Mouse (Mus musculus) midbrain, embryonic 15.5 days (tissue): ENCODE measurements around the gene Frmd4a. TPM values are rescaled to one million over a fixed set of nuclear protein-coding genes. Genes with fewer than 3 reads are reported as not detected.

Experiments
- ATAC-seq: fragments of 200-750 bp; cut with Nextera tagmentation; replicated peaks from 2 replicates; pipeline ENCODE4 v1.8.0; 2017; ENCODE audit warnings: moderate TSS enrichment
- H3K27ac ChIP-seq: fragments of 300-500 bp; sonication (generic); 2 replicates; pipeline ENCODE4 v1.5.1; 2015; ENCODE audit warnings: mild to moderate bottlenecking, inconsistent platforms
- H3K27me3 ChIP-seq: fragments of 300-500 bp; sonication (generic); replicated peaks from 2 replicates; pipeline ENCODE4 v1.6.1; 2015; ENCODE audit warnings: inconsistent platforms
- H3K36me3 ChIP-seq: fragments of 300-500 bp; sonication (generic); replicated peaks from 2 replicates; pipeline ENCODE4 v1.6.1; 2015; ENCODE audit warnings: inconsistent platforms
- H3K4me1 ChIP-seq: fragments of 300-500 bp; sonication (generic); 2 replicates; pipeline ENCODE4 v1.6.1; 2015; ENCODE audit warnings: inconsistent platforms
- H3K4me2 ChIP-seq: fragments of 300-500 bp; sonication (generic); 2 replicates; pipeline ENCODE4 v1.6.1; 2015; ENCODE audit warnings: inconsistent platforms, mild to moderate bottlenecking, moderate library complexity
- H3K4me3 ChIP-seq: fragments of 300-500 bp; sonication (generic); 2 replicates; pipeline ENCODE4 v1.5.1; 2015; ENCODE audit warnings: mild to moderate bottlenecking, inconsistent platforms
- H3K9ac ChIP-seq: fragments of 300-500 bp; sonication (generic); 2 replicates; pipeline ENCODE4 v1.6.1; 2015; ENCODE audit warnings: mild to moderate bottlenecking, inconsistent platforms
- H3K9me3 ChIP-seq: fragments of 300-500 bp; sonication (generic); 2 replicates; pipeline ENCODE4 v1.6.1; 2016; ENCODE audit warnings: inconsistent platforms
- WGBS: fragments of 180-500 bp; shearing (Covaris S2); methylation state at CpG from one replicate; pipeline ENCODE4 v1.1.7; 2015; ENCODE audit warnings: mixed read lengths; 5-methylcytosine and 5-hydroxymethylcytosine counted together
- polyA plus RNA-seq: library from polyadenylated mRNA; unstranded; fragments of >200 nt; fragmentation: Nextera tagmentation; extraction: Ambion mirVana; gene quantifications from 2 replicates; pipeline ENCODE4 v1.2.1, GENCODE M21; 2015

The Frmd4a gene
- polyA plus RNA-seq, 1 experiment from 2014 or later, result 62.7 TPM

DNA sequence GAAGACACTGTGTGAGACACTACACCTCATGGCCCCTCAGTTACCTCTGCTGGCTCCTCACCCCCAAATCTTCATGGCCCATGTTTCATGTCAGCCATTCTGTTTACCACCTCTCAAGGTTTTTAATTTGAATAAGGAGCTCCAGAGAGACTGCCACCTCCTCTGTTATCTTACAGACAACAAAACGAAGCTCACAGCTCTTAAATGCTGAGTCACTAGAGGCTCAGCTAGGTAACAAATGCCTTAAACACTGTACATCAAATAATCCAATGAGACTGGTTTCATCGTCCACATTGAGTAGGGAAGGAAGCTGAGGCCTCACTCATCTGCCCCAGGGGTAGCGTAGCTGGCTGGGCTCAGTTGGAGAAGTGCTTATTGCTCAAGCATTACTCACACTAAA, 245.2 kb downstream of the Frmd4a start:
- Histone ChIP-seq H3K27me3 (no peaks in the 10 kb centered on the region), H3K36me3 (no peaks in the 10 kb centered on the region), H3K9me3 (no peaks in the 10 kb centered on the region), H3K4me2 (no peak overlapping the region), H3K4me3 (no peak overlapping the region), H3K27ac (no peak overlapping the region), H3K9ac (no peak overlapping the region), H3K4me1 (peaks cover 9% of the 10 kb centered on the region)
- ATAC-seq, result no peak
- WGBS, result 76% methylated on average over 3 of the region's 3 CpGs

DNA sequence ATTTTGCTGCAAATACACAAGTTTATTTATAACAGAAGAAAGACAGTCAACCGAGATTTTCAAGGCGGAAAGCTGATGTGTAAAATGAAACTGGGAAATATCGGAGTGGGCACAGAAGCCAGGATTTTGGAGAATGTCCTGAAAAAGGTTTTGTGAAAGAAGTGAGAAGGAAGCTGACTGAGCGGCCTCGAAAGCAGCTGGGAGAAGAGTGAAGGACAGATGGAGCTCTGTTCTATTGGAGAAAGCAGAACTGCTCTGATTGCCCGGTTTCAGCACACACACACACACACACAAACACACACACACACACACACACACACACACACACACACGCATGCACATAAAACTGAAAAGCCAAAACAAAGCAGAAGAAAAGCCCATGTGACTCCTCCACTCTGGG, 249.9 kb downstream of the Frmd4a start:
- Histone ChIP-seq H3K9me3 (no peaks in the 10 kb centered on the region), H3K27me3 (no peaks in the 10 kb centered on the region), H3K9ac (no peak overlapping the region), H3K4me1 (no peaks in the 10 kb centered on the region), H3K36me3 (no peaks in the 10 kb centered on the region), H3K4me2 (no peak overlapping the region), H3K27ac (no peak overlapping the region), H3K4me3 (no peak overlapping the region)
- ATAC-seq, result no peak
- WGBS, result 89% methylated on average over 7 of the region's 7 CpGs

DNA sequence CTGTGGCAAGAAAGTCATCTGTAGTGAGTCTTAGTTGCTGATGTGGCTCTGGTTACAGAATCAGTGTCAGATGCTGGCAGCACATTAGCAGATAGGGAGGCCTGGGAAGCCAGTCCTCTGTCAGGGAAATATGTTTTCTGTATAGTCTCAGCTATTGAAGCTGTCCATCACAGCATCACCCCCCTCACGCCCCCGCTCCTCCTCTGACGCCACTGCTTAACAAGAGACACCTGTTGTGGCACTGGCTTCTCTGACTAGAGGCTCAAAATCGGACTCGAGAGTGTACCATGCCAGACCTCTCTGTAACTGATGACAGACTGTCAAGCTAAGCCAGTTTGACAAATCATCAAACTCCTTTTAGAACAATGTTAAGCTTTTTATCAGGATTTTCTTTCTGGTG, 265.3 kb downstream of the Frmd4a start:
- WGBS, result 64% methylated on average over 5 of the region's 5 CpGs
- ATAC-seq, result no peak
- Histone ChIP-seq H3K9ac (no peak overlapping the region), H3K4me2 (no peak overlapping the region), H3K27ac (no peak overlapping the region), H3K9me3 (no peaks in the 10 kb centered on the region), H3K4me1 (peaks cover 10% of the 10 kb centered on the region), H3K36me3 (no peaks in the 10 kb centered on the region), H3K27me3 (no peaks in the 10 kb centered on the region), H3K4me3 (no peak overlapping the region)

DNA sequence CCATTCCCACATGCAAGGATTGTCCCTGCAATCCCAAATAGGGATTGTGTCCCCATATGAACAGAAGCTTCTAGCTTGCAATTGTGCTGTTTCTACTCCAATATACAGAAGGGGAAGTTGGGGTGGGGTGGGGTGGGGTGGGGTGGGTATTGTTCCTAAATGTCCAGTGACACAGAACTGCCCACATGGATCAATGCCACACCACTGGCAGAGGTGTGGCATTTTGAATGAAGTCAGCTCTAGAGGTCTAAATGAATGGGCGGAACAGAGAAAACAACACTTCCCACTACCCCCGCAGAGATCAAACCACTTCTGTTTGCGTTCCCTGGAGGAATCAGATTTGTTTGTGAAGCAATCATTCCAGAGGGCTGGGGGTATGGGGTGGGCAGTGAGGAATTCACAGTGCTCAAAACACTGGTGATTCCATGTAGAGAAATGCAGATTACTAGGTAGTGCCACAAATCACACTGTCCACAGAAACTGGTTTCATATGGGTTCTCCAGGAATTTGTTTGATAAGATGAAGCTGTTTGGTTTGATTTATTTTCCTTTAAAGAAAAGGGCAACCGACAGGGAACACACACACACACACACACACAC, 268.3 kb downstream of the Frmd4a start:
- WGBS, result 37% methylated on average over 4 of the region's 4 CpGs
- no peak overlapping the region for H3K27ac ChIP-seq
- H3K27me3 ChIP-seq, result no peaks in the 10 kb centered on the region
- H3K4me2 ChIP-seq, result no peak overlapping the region
- no peak for ATAC-seq
- no peak overlapping the region for H3K4me3 ChIP-seq
- H3K9ac ChIP-seq, result no peak overlapping the region
- H3K4me1 ChIP-seq, result peaks cover 10% of the 10 kb centered on the region
- H3K9me3 ChIP-seq, result no peaks in the 10 kb centered on the region
- no peaks in the 10 kb centered on the region for H3K36me3 ChIP-seq

DNA sequence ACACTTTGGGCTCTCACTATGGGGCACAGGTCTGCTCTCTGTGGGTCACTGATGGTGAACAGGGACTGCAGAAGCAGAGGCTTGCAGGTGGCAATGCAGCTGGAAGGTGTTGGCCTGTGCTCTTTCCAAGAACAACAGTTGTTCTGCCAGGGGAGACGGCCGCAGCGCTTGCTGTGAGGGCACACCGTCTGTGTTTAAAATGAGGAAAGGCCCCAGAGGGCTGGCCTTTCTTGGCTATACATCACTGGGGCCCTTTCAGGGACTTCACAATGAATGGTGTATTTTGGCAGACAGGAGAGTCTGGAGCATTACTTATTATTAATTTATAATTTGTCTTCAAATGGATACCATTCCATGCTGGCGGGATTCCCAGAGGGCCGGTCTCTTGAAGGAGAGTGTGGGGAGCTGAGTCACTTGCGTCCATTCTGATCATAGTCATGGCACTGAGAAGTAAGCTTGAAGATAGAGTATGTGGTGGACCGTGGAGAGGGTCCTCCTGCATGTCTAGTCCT, 268.9 kb downstream of the Frmd4a start:
- H3K27me3 ChIP-seq, result no peaks in the 10 kb centered on the region
- H3K36me3 ChIP-seq, result no peaks in the 10 kb centered on the region
- H3K4me2 ChIP-seq, result no peak overlapping the region
- no peak overlapping the region for H3K27ac ChIP-seq
- 47% methylated on average over 8 of the region's 8 CpGs for WGBS
- H3K4me3 ChIP-seq, result no peak overlapping the region
- H3K4me1 ChIP-seq, result peaks cover 10% of the 10 kb centered on the region
- ATAC-seq, result 0 out of 2 replicates have a peak, but pooled peaks have one; percentile 37
- H3K9me3 ChIP-seq, result no peaks in the 10 kb centered on the region
- H3K9ac ChIP-seq, result no peak overlapping the region

DNA sequence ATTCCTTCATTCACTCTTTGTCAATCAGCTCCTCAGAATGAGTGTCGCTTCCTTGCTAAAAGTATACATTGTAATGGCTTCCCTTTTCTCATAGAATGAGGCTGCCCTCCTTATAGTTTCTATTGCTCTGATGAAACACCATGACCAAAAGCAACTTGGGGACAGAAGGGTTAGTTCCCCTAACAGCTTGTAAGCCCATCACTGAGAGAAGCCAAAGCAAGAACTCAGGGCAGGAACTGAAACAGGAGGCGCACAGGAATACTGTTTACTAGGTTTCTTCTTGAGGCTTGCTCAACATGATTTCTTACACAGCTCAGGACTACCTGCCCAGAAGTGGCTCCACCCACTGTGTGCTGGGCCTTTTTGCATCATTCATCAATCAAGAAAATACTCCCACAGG, 273.0 kb downstream of the Frmd4a start:
- Histone ChIP-seq H3K4me3 (no peak overlapping the region), H3K9ac (no peak overlapping the region), H3K36me3 (no peaks in the 10 kb centered on the region), H3K27me3 (no peaks in the 10 kb centered on the region), H3K9me3 (no peaks in the 10 kb centered on the region), H3K4me2 (no peak overlapping the region), H3K27ac (no peak overlapping the region), H3K4me1 (peaks cover 8% of the 10 kb centered on the region)
- no peak for ATAC-seq
- 93% methylated on average over 2 of the region's 2 CpGs for WGBS

DNA sequence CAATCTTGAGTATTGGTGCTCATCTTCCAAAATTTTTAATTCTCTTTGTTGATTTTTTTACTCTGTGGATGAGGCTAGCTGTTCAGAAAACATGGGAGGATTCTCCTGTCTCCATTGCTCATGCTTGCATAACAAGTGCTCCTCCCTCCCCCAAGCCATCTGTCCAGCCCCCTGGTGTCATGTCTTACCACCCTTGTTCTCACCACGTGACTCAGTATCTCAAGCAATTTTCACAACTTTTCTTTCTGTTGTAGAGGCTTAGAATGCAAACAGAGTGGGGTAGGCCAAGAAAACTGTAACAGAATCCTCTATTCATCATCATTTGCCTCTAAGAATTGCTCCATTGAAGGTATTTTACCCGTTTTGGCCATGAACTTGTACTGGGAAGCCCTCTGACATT, 273.6 kb downstream of the Frmd4a start:
- Histone ChIP-seq H3K4me3 (no peak overlapping the region), H3K9ac (no peak overlapping the region), H3K36me3 (no peaks in the 10 kb centered on the region), H3K27me3 (no peaks in the 10 kb centered on the region), H3K9me3 (no peaks in the 10 kb centered on the region), H3K27ac (no peak overlapping the region), H3K4me2 (no peak overlapping the region), H3K4me1 (peaks cover 8% of the 10 kb centered on the region)
- ATAC-seq, result no peak
- 73% methylated on average over 2 of the region's 2 CpGs for WGBS

DNA sequence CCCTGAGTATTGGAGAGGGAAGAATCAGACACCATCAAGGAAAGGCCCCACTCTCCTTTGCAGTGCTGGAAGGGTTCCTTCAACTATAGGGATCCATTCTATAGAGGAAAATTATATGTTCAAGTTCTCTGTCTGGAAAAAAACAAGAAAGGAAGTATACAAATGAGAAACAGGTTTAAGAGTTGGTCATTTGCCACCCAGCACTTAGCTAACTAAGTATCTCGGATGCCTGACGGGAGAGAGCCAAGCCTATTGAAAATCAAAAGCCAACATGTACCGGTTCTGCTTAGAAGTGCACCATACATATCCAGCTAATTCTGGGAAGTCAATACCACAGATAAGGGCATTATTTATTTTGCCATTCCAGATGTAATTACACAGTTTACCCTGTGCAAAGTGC, 274.2 kb downstream of the Frmd4a start:
- ATAC-seq, result no peak
- Histone ChIP-seq H3K9me3 (no peaks in the 10 kb centered on the region), H3K27ac (no peak overlapping the region), H3K36me3 (no peaks in the 10 kb centered on the region), H3K27me3 (no peaks in the 10 kb centered on the region), H3K4me3 (no peak overlapping the region), H3K4me2 (no peak overlapping the region), H3K4me1 (peaks cover 2% of the 10 kb centered on the region), H3K9ac (no peak overlapping the region)
- 92% methylated on average over 3 of the region's 3 CpGs for WGBS

DNA sequence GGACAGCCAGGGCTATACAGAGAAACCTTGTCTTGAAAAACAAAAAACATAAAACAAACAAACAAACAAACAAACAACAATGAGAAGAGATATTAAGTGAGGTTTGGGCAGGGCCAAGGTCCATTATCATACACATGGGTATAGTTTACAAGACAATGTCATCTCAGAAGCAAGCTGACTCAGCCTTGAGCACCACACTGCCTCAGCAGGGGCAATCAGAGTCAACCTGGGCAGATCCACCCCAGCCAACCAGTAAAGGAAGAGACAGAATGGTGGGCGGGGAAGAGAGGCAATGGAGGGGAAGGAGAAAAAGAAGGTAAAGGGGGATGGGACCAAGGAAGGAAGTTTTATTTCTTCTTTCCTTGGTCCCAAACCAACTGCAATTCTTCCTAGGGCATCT, 276.2 kb downstream of the Frmd4a start:
- no peak for ATAC-seq
- no peaks in the 10 kb centered on the region for H3K36me3 ChIP-seq
- no peak overlapping the region for H3K27ac ChIP-seq
- no peak overlapping the region for H3K4me2 ChIP-seq
- no peak overlapping the region for H3K4me3 ChIP-seq
- H3K9me3 ChIP-seq, result no peaks in the 10 kb centered on the region
- H3K27me3 ChIP-seq, result no peaks in the 10 kb centered on the region
- H3K9ac ChIP-seq, result no peak overlapping the region
- peaks cover 7% of the 10 kb centered on the region for H3K4me1 ChIP-seq
- WGBS, result 93% methylated on average over 1 of the region's 1 CpGs

DNA sequence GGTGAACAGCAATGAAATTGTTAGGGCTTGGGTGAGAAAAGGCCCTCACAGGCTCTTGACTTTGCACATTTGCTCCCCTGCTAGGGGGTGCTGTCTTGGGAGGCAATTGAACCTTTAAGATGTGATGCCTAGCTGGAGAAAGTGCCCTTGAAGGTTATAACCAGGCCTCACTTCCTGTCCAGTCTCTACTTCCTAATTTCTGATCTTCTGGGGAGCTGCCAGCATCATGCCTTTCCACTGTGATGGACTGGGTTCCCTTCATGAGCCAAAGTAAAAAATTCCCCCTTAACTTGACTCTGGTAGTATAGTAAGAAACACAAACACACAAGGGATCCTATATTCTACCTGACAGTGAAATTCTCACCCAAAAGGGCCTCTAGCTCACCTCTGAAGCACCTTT, 278.1 kb downstream of the Frmd4a start:
- no peak overlapping the region for H3K4me2 ChIP-seq
- peaks cover 25% of the 10 kb centered on the region for H3K4me1 ChIP-seq
- no peak overlapping the region for H3K27ac ChIP-seq
- no peaks in the 10 kb centered on the region for H3K9me3 ChIP-seq
- no peaks in the 10 kb centered on the region for H3K36me3 ChIP-seq
- H3K9ac ChIP-seq, result no peak overlapping the region
- H3K27me3 ChIP-seq, result no peaks in the 10 kb centered on the region
- H3K4me3 ChIP-seq, result no peak overlapping the region
- ATAC-seq, result no peak

DNA sequence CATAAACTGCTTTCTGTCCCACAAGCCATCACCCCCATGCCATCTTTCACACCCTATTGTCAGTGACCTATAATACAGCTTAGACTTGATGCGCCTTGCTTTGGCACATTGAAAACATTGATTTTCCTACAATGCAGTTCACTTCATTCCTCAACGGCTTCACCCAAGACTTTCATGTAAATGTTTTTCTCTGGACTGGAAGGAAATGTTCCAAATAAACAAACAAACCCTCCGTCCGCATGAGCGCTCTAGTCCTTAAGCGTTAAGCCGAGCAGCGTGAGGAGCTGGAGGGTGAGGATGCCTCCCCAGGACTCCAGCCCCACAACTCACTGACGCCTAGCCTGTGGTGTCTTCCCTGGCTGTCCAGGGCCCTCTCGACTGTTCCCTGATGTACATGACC, 279.4 kb downstream of the Frmd4a start:
- H3K4me3 ChIP-seq, result no peak overlapping the region
- no peaks in the 10 kb centered on the region for H3K9me3 ChIP-seq
- H3K36me3 ChIP-seq, result no peaks in the 10 kb centered on the region
- peaks cover 35% of the 10 kb centered on the region for H3K4me1 ChIP-seq
- no peak for ATAC-seq
- no peaks in the 10 kb centered on the region for H3K27me3 ChIP-seq
- H3K27ac ChIP-seq, result no peak overlapping the region
- 66% methylated on average over 10 of the region's 10 CpGs for WGBS
- no peak overlapping the region for H3K4me2 ChIP-seq
- no peak overlapping the region for H3K9ac ChIP-seq

DNA sequence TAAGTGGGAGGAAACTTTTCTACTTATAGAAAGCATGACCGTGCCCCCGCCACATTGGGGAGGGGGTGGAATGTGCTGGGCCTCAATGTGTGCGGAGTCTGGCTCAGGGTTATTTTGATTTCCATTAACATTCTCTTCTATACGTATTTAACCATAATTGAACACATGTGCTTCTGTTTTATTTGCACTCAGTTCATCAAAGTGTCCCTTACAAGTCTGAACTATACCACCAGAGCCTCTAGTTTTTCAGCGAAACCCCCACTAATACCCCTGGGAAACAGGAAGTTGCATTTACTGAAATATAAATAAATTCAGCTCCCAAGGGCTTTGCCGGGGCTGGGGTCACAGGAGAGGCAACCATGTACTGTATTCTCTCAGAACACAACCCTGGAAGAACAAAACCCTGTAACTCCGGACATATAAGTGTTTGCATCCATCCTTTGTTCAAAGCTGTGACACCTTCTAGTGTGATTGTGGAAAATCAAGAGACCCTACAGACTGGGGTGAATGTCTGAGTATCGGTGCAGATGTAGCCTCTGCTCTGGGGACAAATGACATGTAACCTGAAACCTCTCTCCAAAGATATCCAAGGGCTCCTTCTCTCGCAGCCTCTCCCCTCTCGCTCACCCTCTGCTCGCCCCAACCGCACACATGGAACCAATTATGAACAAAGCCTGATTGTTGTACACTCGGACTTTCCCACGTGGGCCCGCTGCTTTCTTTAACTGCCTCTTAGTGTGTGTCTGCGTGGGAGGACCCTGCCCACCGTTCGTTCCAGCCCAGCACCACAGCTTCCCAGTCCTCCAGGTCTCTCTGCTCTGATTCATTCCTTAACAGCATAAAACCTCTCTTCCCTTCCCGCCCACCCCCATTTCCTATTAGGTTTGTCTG, 281.1 kb downstream of the Frmd4a start:
- no peaks in the 10 kb centered on the region for H3K27me3 ChIP-seq
- peak overlapping the region; percentile 36 for H3K4me2 ChIP-seq
- WGBS, result 10% methylated on average over 19 of the region's 19 CpGs
- H3K9ac ChIP-seq, result no peak overlapping the region
- no peak overlapping the region for H3K4me3 ChIP-seq
- ATAC-seq, result peak; percentile 45; the same call in 1 of the 2 replicates
- H3K9me3 ChIP-seq, result no peaks in the 10 kb centered on the region
- H3K27ac ChIP-seq, result peak overlapping the region; percentile 23; the same call in 1 of the 2 replicates
- no peaks in the 10 kb centered on the region for H3K36me3 ChIP-seq
- peaks cover 35% of the 10 kb centered on the region for H3K4me1 ChIP-seq
